Mouse (Mus musculus): ENCODE data around the gene Pnp. TPM values are rescaled to one million over a fixed set of nuclear protein-coding genes. Genes with fewer than 3 reads are reported as not detected.
"Not testable (repeated sequence)": the region's sequence is repeated elsewhere in the genome, so short reads cannot be mapped to it uniquely, and the experiment has no call there.

The Pnp gene
- total RNA-seq (2017): 61.9 to 69.4 TPM (median 68.2 TPM) in 3 replicates

DNA sequence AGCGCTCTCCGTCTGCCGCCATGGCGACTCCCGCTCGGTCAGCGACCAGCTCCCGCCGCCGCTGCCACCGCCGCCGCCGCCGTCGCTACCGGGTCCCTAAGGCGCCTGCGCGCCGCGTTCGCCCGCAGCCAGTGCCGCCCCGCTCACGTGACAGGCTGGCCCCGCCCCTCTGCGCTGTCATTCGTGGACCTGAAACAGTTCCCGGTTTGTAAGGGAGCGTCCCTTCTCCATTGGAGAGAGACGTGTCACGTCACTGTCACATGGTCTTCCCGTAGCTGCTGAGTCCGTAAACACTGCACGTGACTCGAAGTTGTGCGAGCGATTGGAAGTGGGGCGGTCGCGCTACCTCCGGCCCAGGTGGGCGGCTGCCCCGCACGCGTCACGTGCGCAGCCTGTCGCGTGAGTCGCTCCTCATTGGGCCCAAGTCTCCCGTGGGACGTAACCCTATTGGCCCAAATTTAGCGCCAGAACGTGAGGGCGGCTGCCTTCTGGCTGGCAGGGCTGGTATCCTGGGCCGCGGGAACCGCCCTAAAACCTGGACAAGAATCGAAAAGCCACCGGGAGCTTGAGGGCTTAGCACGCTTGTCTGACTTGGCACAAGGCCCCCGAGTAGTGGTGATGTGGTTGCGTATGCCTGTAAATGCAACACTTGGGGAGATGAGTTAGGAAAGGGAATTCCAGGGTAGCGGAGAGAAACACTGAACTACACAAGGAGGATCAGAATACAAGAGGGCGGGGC, at the start of gene Pnp, which contains the start of gene Pip4p1:
TSS of gene Pnp (plus strand) at position 329 of the 739 bp plus-strand sequence.
TSS of gene Pip4p1 (minus strand) at position 103 of the 739 bp plus-strand sequence.
- peak; percentile 95 for ATAC-seq (replicated peaks; ENCODE audit: insufficient number of reproducible peaks, low FRiP score, low TSS enrichment, poor library complexity, severe bottlenecking)

DNA sequence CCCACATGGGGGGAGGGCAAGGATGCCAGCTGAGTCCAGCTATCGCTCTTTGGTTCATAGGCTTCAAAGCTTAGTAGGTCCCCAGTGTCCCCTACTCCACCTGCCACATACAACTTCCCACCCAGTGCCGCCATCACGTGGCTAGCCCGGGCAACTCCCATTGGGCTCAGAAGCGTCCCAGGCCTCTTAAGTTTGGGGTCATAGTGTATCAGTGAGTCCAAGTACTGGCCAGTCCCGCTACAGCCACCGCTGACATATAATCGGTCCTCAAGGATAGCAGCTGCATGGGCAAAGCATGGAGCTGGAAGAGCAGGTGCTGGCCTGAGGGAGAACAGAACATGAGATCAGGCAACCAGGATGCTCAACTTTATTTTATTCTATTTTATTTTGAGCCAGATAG, 39.3 kb upstream of the Pnp start:
- no peak for ATAC-seq (replicated peaks; ENCODE audit: insufficient number of reproducible peaks, low FRiP score, low TSS enrichment, poor library complexity, severe bottlenecking)

DNA sequence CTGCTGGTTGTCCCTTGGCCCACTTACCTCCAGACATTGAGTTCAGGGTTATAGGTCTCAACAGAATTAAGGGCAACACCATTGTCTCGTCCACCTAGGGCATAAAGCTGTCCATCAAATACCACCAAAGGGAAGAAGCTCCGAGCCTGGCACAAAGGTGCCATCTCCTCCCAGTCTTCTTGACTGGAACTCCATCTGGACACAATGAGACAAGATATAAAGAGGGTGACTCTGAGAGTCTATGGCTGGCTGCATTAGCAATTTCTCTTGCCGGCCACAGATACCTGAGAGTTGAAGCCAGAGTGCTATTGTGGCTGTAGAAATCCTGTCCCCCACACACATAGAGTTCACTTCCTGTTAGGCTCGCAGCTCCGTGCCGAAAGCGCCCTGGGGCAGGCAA, 38.8 kb upstream of the Pnp start:
- no peak for ATAC-seq (replicated peaks; ENCODE audit: insufficient number of reproducible peaks, low FRiP score, low TSS enrichment, poor library complexity, severe bottlenecking)

DNA sequence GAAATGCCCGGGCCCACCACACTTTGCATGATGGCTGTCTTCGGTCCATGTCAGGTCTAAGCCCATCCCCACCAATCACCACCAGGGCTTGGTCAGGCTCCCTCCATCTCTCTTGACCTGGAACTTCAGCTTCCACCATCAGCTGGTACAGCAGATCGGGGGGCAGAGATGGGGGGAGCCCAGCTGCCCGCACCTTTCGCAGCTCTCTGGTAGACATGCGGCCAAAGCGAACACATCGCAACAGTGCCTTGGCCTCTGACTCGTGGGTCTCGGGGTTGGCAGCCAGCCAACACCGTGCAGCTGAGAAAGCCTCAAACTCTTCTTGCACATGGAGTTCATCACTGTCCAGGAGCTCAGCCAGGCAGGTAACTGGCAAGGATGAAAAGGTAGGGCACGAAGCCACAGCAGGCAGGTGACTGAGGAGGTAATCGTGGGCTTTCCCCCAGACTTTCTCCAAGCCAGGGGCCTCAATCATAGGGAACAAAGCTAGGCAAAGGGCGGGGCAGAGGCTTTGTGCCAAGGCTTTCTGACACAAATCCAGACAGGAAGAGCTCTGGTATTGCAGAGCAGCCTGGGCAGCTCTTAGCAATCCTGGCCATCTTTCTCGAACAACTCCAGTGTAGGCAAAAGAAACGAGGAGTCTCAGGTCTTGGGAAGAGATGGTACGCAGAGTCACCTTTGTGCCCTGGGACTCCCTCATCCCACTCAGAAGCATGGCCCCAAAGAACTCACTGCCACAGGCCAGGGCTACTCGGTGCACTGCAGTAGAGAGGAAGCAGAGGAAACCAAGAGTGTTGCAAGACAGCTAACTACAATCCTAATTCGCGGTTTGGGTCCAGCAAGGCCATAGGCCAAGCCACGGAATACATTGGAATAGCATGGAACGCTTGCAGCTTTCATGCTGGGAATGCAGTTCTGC, 38.1 kb upstream of the Pnp start:
- ATAC-seq (replicated peaks; ENCODE audit: insufficient number of reproducible peaks, low FRiP score, low TSS enrichment, poor library complexity, severe bottlenecking): no peak

DNA sequence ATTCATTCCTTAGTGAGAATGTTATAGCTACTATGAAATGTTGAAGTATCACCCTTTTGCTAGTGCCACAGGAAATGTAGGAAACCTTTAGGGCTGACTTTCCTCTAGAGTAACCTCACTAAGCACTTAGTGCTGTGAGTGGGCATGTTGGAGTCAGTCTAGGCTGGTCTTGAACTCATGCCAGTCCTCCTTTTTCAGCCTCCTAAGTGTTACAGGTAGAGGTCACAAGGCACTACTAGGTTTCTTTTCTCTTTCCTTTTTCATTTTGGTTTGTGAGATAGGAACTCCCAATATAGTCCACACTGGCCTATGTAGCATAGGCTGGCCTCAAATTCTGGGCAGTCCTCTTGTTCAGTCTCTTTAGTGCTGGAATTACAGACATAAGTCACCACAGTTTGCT, 35.5 kb upstream of the Pnp start:
- no peak for ATAC-seq (replicated peaks; ENCODE audit: insufficient number of reproducible peaks, low FRiP score, low TSS enrichment, poor library complexity, severe bottlenecking)

DNA sequence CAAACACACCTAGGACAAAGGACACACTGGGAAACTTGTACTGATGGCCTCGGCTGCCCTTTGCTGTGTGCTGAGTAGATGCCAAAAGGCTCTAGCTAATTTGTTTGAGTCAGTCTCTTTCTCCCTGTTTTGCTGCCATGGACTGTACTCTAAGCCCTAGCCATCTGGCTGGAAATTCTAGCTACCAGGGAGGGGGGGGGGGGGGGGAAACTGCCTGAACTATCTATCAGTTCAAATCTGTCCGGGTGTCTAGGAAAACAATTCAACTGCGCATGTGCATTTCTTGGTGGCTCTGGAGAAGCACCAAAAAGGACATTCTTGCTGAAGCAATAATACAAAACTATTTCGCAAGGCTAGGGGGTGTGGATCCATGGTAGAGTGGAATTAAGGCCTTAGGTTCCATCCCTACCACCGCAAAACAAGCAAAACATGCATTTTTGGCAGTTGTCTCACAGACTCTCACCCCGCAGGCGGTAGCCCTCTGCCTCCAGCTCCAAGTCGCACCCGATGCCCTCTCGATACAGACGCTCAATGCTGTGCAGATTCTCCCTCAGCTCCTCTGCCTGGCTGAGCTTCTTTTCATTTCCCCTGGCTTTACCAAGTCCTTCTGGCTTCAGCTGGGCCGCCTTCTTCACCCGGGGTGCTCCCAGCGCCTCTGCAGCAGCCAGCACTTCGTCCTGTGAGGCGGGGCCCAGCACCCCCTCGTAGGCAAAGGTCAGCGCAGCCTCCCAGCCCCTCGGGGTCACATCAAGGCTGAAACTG, 34.7 kb upstream of the Pnp start:
- ATAC-seq (replicated peaks; ENCODE audit: insufficient number of reproducible peaks, low FRiP score, low TSS enrichment, poor library complexity, severe bottlenecking): 0 out of 2 replicates have a peak, but pooled peaks have one; percentile 54

DNA sequence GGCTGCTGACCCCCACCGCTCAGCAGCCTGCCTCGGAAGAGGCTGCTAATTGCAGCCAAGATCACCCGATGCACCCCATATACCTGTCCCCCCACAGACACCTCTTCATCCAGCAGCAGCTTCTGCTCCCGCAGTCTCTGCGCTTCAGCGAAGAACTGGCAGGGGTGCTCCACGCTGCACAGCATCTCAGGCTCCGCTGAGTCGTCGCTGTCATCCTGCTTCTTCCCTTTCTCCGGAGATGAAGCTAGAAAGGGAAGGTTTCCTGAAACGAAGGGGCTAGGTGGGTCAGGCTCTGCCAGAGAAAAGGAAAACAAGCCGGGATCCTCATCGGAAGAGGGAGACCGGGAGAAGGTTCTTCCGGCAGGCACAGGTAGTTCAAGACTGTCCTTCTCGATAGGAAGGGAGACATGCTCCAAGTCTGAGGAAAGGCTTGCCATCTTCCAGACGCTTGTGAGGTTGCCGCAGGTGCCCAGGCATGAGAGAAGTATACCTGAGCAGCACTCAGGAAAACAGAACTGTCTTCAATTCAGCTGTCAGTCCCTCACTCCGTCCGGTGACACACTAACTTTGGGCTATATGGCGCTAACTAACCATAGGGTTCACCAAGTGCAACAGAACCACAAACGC, 34.0 kb upstream of the Pnp start:
- no peak for ATAC-seq (replicated peaks; ENCODE audit: insufficient number of reproducible peaks, low FRiP score, low TSS enrichment, poor library complexity, severe bottlenecking)

DNA sequence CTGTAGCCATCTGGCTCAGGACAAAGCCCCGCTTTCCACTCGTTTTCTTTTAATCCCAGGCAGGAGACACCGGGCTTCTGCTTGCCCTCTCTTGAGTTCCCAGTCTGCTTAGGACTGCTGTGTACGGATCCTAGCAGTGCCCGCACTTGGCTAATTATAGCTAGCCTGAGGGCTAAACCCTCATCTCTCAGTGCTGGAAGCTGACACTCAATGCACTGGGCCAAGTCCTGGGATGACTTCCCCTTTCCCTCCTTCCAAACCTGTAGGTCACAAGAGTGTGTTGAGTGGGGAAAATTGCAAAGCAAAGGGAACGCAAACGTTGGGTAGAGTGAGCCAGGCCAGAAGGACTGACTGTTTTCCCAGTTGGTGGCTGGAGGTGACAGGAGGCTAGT, 33.5 kb upstream of the Pnp start, which contains the start of gene Klhl33:
TSS of gene Klhl33 (minus strand) at position 134 of the 392 bp plus-strand sequence.
- ATAC-seq (replicated peaks; ENCODE audit: insufficient number of reproducible peaks, low FRiP score, low TSS enrichment, poor library complexity, severe bottlenecking): no peak

DNA sequence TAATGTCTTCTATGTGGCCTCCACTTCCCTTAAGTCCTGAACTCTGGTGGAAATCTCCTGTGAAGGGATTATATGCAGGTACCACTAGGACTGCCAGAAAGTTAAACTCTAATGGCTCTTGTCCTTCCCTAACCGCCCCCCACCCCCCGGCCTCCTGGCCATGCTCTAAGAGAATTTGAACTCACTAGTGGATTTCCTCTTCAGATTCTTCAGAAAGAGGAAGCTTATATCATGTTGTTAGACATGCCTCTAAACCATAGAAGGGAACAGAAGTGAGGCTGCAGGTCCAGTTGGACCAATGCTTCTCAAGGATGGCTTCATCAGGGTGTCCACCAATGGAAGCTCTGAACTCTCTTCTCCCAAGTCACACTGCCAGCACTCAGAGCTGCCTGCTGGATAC, 32.9 kb upstream of the Pnp start:
- peak; percentile 57; the same call in 1 of the 2 replicates for ATAC-seq (replicated peaks; ENCODE audit: insufficient number of reproducible peaks, low FRiP score, low TSS enrichment, poor library complexity, severe bottlenecking)

DNA sequence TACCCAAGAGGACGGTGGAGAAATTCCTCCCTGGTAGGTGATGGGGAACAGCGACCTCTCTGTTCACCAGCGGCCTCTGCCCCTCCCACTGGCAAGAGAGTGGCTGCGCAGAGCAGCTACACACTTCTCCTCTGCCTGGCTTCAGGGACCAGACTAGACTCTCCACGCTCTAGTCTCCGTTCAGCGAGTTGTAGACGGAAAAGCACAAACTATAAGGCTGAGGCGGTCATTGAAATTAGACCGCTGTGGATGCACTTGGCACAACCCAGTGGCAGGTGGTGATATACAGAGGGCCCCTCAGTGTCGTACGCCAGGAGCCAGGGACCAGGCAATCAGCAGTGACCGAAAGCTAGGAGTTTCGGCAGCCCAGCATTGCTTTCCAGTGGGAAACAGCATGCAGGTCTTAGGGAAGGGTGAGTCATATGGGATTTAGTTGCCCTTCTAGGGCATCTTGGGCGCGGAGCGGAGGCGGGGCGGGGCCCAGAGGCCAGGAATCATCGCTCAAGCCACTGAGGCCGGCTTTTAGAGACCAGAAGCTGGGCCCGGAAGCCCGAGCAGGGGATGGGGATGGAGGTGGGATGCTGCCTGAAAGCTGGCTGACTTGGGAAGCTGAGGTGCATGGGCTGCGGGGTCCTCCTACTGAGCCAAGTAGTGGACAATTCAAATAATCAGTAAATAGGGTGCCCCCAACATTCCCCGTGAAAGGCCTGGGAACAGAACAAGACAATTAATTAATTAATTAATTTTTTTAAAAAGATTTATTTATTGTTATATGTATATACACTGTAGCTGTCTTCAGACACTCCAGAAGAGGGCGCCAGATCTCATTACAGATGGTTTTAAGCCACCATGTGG, 26.7 kb upstream of the Pnp start:
- peak; percentile 52; the same call in 1 of the 2 replicates for ATAC-seq (replicated peaks; ENCODE audit: insufficient number of reproducible peaks, low FRiP score, low TSS enrichment, poor library complexity, severe bottlenecking)

DNA sequence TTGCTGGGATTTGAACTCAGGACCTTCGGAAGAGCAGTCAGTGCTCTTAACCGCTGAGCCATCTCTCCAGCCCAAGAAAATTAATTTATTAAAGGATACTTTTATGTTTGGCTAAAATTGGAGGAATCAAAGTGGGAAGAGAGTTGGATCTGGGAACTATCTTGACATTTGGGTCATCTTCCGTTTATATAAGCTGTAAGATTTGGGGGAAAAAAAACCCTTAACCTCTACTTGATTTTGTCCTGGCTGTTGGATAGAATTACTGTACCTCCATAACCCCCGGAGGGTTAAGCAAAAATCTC, 26.1 kb upstream of the Pnp start:
- no peak for ATAC-seq (replicated peaks; ENCODE audit: insufficient number of reproducible peaks, low FRiP score, low TSS enrichment, poor library complexity, severe bottlenecking)

DNA sequence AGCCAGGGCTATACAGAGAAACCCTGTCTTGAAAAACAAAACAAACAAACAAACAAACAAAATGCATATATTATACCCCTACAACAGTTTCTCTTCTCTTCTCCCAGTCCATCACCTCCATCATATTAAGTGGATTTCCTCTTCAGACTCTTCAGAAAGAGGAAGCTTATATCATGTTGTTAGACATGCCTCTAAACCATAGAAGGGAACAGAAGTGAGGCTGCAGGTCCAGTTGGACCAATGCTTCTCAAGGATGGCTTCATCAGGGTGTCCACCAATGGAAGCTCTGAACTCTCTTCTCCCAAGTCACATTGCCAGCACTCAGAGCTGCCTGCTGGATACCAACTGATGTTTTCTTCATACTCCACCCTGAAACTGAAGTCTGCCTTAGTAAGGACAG, 25.6 kb upstream of the Pnp start:
- peak; percentile 61 for ATAC-seq (replicated peaks; ENCODE audit: insufficient number of reproducible peaks, low FRiP score, low TSS enrichment, poor library complexity, severe bottlenecking)

DNA sequence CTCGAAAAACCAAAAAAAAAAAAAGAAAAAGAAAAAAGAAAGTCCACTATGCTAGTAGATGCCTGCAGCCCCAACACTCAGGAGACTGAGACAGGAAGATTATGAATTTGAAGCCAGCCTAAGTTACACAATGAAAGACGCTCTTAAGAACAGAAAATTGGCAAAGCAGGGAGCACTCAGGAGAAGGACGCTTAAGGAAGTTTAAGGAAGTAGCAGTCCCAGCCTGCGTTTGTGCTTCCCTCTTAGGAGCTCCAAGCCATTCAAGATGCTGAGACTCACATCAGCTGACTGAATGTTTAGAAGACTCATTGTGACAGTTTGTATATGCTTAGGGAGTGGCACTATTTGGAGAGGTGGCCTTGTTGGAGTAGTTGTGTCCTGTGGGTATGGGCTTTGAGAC, 22.8 kb upstream of the Pnp start:
- no peak for ATAC-seq (replicated peaks; ENCODE audit: insufficient number of reproducible peaks, low FRiP score, low TSS enrichment, poor library complexity, severe bottlenecking)

DNA sequence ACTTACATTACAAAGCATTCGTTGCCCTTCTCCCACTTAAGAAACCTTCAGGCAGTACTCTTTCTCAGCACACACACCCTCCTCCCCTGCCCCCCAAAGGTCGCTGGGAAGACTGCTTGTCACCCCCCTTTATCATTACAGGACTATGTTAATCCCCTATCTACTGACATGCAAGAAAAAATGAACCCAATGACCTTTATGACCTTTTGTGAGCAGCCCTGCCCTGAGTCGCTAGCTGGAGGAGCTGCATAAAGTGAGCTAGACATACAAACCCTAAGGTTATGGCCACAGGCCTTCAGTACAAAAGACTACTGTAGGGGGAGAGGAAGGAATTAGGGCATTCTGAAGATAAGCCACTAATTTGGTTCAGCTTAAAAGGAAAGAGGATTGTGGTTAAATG, 19.5 kb upstream of the Pnp start:
- ATAC-seq (replicated peaks; ENCODE audit: insufficient number of reproducible peaks, low FRiP score, low TSS enrichment, poor library complexity, severe bottlenecking): no peak

DNA sequence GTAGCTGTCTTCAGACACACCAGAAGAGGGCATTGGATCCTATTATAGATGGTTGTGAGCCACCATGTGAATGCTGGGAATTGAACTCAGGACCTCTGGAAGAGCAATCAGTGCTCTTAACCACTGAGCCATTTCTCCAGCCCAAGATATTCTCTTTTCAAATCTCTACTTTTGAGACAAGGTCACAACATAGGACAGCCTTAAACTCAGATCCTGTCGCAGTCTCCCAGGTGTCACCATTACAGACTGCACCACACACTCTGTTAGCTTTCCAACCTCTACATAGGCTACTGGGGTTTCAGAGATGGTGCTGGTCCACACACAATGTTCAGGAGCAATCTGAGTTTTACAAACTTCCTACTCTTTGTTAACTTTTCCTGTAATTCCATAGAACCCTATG, 7.4 kb upstream of the Pnp start:
- not testable (repeated sequence) for ATAC-seq (replicated peaks; ENCODE audit: insufficient number of reproducible peaks, low FRiP score, low TSS enrichment, poor library complexity, severe bottlenecking)

DNA sequence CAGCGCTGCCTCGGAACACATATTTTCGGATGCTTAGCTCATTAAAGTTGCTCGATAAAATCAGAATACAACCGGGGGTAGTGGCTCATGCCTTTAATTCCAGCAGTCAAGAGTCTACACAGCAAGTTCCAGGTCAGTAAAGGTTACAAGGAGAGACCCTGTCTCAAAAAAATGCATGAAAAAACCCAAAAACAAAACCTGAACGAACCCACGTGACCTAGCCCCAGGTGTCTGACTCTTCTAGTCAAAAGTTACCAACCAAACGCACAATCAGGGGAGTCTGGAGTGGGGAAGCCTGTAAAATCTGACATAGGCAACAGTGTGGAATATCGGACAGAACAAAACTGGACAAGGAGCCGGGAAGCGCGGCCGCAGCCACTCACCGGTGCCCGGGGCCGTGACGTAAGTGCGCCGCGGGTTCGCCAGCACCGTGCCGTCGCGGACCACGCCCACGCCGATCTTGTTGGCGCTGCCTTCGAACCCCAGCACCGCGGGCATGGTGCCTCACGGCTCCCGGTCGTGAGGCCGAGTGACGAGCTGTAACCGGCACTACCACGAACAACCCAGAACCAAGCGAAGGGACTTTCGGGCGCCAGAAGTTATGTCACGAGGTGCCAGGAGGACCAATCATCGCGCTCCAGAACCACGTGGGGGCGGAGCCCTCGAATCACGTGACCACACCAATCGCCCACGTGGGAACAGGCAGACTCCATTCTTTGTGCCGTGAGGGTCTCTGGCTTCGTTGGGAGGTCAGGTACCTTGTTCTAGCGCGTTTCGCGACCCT, 6.4 kb upstream of the Pnp start, which contains the start of the genes Osgep and Apex1:
TSS of gene Osgep (minus strand) at position 613 of the 784 bp plus-strand sequence.
TSS of gene Apex1 (plus strand) at position 688 of the 784 bp plus-strand sequence.
- ATAC-seq (replicated peaks; ENCODE audit: insufficient number of reproducible peaks, low FRiP score, low TSS enrichment, poor library complexity, severe bottlenecking): peak; percentile 86

All from monocyte, adult 5-6 weeks (primary cell).